Mouse (Mus musculus): Measurements from ENCODE around the gene Gabbr2. TPM values are rescaled to one million over a fixed set of nuclear protein-coding genes. Genes with fewer than 3 reads are reported as not detected.
"Not testable (repeated sequence)": the region's sequence is repeated elsewhere in the genome, so short reads cannot be mapped to it uniquely, and the experiment has no call there.

The Gabbr2 gene
- polyA plus RNA-seq, 1 experiment from 2014 or later = 0.11 TPM

GRCm38 (mm10) chr4:46641283-46641682, 350.4 kb downstream of the Gabbr2 start:
- no peaks in the 10 kb centered on the region for H3K27me3 ChIP-seq (ENCODE audit: control insufficient read depth, insufficient read depth, low read depth, low read length)
- H3K27ac ChIP-seq (ENCODE audit: low read length) = no peak overlapping the region
- H3K4me3 ChIP-seq (ENCODE audit: low read depth, low read length) = no peak overlapping the region
- H3K9me3 ChIP-seq (replicated peaks; ENCODE audit: control insufficient read depth, low read length) = no peaks in the 10 kb centered on the region
- 56% methylated on average over 4 of the region's 4 CpGs for WGBS (ENCODE audit: insufficient replicate concordance)
- H3K9ac ChIP-seq (ENCODE audit: low read depth, low read length) = no peak overlapping the region
- no peaks in the 10 kb centered on the region for H3K36me3 ChIP-seq (ENCODE audit: control insufficient read depth, insufficient read depth)
- no peak for ATAC-seq (ENCODE audit: low read depth)
- H3K4me2 ChIP-seq (ENCODE audit: low read depth, low read length) = no peak overlapping the region
- H3K4me1 ChIP-seq (ENCODE audit: control insufficient read depth, low read depth, low read length) = no peaks in the 10 kb centered on the region; the same call in 1 of the 2 replicates

GRCm38 (mm10) chr4:46639866-46640265, 351.8 kb downstream of the Gabbr2 start:
- no peaks in the 10 kb centered on the region for H3K36me3 ChIP-seq (ENCODE audit: control insufficient read depth, insufficient read depth)
- H3K4me1 ChIP-seq (ENCODE audit: control insufficient read depth, low read depth, low read length) = no peaks in the 10 kb centered on the region; the same call in 1 of the 2 replicates
- H3K27me3 ChIP-seq (ENCODE audit: control insufficient read depth, insufficient read depth, low read depth, low read length) = no peaks in the 10 kb centered on the region
- H3K27ac ChIP-seq (ENCODE audit: low read length) = no peak overlapping the region
- 61% methylated on average over 8 of the region's 8 CpGs for WGBS (ENCODE audit: insufficient replicate concordance)
- no peak overlapping the region for H3K4me3 ChIP-seq (ENCODE audit: low read depth, low read length)
- H3K4me2 ChIP-seq (ENCODE audit: low read depth, low read length) = no peak overlapping the region
- ATAC-seq (ENCODE audit: low read depth) = no peak
- no peaks in the 10 kb centered on the region for H3K9me3 ChIP-seq (replicated peaks; ENCODE audit: control insufficient read depth, low read length)
- H3K9ac ChIP-seq (ENCODE audit: low read depth, low read length) = no peak overlapping the region

GRCm38 (mm10) chr4:46637250-46637649, 354.4 kb downstream of the Gabbr2 start:
- 84% methylated on average over 10 of the region's 10 CpGs for WGBS (ENCODE audit: insufficient replicate concordance)

DNA sequence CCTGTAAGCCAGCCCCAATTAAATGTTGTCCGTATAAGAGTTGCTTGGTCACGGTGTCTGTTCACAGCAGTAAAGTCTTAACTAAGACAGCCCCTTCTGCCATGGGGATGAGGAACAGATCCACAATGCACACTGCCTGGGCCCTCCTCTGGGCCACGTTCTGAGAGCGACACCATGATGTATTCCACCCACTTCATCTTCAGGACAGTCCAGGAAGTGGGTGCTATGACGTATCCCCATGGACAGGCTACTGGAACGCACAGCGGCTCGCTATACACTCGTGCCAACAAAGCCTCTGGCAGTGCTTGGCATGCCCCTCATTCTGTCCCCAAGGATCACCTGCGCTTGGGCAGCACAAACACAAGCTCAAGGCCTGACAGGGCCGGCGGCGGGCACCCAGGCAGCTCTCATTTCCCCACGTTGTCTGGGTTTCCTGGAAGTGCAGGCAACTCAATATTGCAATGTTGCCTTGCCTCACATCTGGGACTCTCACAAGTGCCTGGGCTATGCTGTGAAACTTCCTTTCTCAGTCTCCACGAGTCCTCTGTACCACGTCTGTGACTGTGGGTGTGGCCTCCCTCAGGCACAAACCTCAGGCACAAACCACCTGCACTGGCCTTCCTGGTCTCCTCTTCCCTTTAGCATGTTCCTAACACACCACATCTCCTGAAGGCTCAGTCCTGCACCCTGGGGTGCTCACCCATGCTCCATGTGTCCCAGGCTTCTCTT, 355.8 kb downstream of the Gabbr2 start:
- H3K27ac ChIP-seq (ENCODE audit: low read length) = no peak overlapping the region
- ATAC-seq (ENCODE audit: low read depth) = no peak
- no peaks in the 10 kb centered on the region for H3K27me3 ChIP-seq (ENCODE audit: control insufficient read depth, insufficient read depth, low read depth, low read length)
- H3K36me3 ChIP-seq (ENCODE audit: control insufficient read depth, insufficient read depth) = no peaks in the 10 kb centered on the region
- no peak overlapping the region for H3K4me2 ChIP-seq (ENCODE audit: low read depth, low read length)
- no peak overlapping the region for H3K9ac ChIP-seq (ENCODE audit: low read depth, low read length)
- H3K9me3 ChIP-seq (replicated peaks; ENCODE audit: control insufficient read depth, low read length) = no peaks in the 10 kb centered on the region
- 62% methylated on average over 16 of the region's 16 CpGs for WGBS (ENCODE audit: insufficient replicate concordance)
- peaks cover 3% of the 10 kb centered on the region for H3K4me1 ChIP-seq (ENCODE audit: control insufficient read depth, low read depth, low read length)
- H3K4me3 ChIP-seq (ENCODE audit: low read depth, low read length) = no peak overlapping the region

More at GRCm38 (mm10) chr4:46637250-46637649, 354.4 kb downstream of the Gabbr2 start:
- not testable (repeated sequence) for H3K27me3 ChIP-seq (ENCODE audit: control insufficient read depth, insufficient read depth, low read depth, low read length); H3K9me3 ChIP-seq (replicated peaks; ENCODE audit: control insufficient read depth, low read length); H3K4me1 ChIP-seq (ENCODE audit: control insufficient read depth, low read depth, low read length); H3K36me3 ChIP-seq (ENCODE audit: control insufficient read depth, insufficient read depth); H3K27ac ChIP-seq (ENCODE audit: low read length); H3K9ac ChIP-seq (ENCODE audit: low read depth, low read length); H3K4me2 ChIP-seq (ENCODE audit: low read depth, low read length); ATAC-seq (ENCODE audit: low read depth); H3K4me3 ChIP-seq (ENCODE audit: low read depth, low read length)

GRCm38 (mm10) chr4:46634881-46635280, 356.8 kb downstream of the Gabbr2 start:
- H3K9ac ChIP-seq (ENCODE audit: low read depth, low read length) = no peak overlapping the region
- H3K4me1 ChIP-seq (ENCODE audit: control insufficient read depth, low read depth, low read length) = peaks cover 3% of the 10 kb centered on the region
- H3K4me3 ChIP-seq (ENCODE audit: low read depth, low read length) = no peak overlapping the region
- no peaks in the 10 kb centered on the region for H3K36me3 ChIP-seq (ENCODE audit: control insufficient read depth, insufficient read depth)
- H3K9me3 ChIP-seq (replicated peaks; ENCODE audit: control insufficient read depth, low read length) = no peaks in the 10 kb centered on the region
- 61% methylated on average over 6 of the region's 6 CpGs for WGBS (ENCODE audit: insufficient replicate concordance)
- no peak overlapping the region for H3K27ac ChIP-seq (ENCODE audit: low read length)
- H3K4me2 ChIP-seq (ENCODE audit: low read depth, low read length) = no peak overlapping the region
- no peak for ATAC-seq (ENCODE audit: low read depth)
- H3K27me3 ChIP-seq (ENCODE audit: control insufficient read depth, insufficient read depth, low read depth, low read length) = no peaks in the 10 kb centered on the region

GRCm38 (mm10) chr4:46633565-46633964, 358.1 kb downstream of the Gabbr2 start:
- not testable (repeated sequence) for H3K4me1 ChIP-seq (ENCODE audit: control insufficient read depth, low read depth, low read length); H3K9ac ChIP-seq (ENCODE audit: low read depth, low read length); H3K4me3 ChIP-seq (ENCODE audit: low read depth, low read length); H3K27me3 ChIP-seq (ENCODE audit: control insufficient read depth, insufficient read depth, low read depth, low read length); H3K4me2 ChIP-seq (ENCODE audit: low read depth, low read length); H3K27ac ChIP-seq (ENCODE audit: low read length); H3K36me3 ChIP-seq (ENCODE audit: control insufficient read depth, insufficient read depth); ATAC-seq (ENCODE audit: low read depth); H3K9me3 ChIP-seq (replicated peaks; ENCODE audit: control insufficient read depth, low read length)
- 72% methylated on average over 6 of the region's 6 CpGs for WGBS (ENCODE audit: insufficient replicate concordance)

GRCm38 (mm10) chr4:46632465-46632864, 359.2 kb downstream of the Gabbr2 start:
- Histone ChIP-seq H3K4me2 (ENCODE audit: low read depth, low read length) (no peak overlapping the region), H3K27me3 (ENCODE audit: control insufficient read depth, insufficient read depth, low read depth, low read length) (no peaks in the 10 kb centered on the region), H3K36me3 (ENCODE audit: control insufficient read depth, insufficient read depth) (no peaks in the 10 kb centered on the region), H3K4me3 (ENCODE audit: low read depth, low read length) (no peak overlapping the region), H3K9me3 (replicated peaks; ENCODE audit: control insufficient read depth, low read length) (no peaks in the 10 kb centered on the region), H3K27ac (ENCODE audit: low read length) (no peak overlapping the region; the same call in 1 of the 2 replicates), H3K4me1 (ENCODE audit: control insufficient read depth, low read depth, low read length) (peaks cover 3% of the 10 kb centered on the region), H3K9ac (ENCODE audit: low read depth, low read length) (no peak overlapping the region)
- WGBS (ENCODE audit: insufficient replicate concordance) = 26% methylated on average over 2 of the region's 2 CpGs
- ATAC-seq (ENCODE audit: low read depth) = no peak

DNA sequence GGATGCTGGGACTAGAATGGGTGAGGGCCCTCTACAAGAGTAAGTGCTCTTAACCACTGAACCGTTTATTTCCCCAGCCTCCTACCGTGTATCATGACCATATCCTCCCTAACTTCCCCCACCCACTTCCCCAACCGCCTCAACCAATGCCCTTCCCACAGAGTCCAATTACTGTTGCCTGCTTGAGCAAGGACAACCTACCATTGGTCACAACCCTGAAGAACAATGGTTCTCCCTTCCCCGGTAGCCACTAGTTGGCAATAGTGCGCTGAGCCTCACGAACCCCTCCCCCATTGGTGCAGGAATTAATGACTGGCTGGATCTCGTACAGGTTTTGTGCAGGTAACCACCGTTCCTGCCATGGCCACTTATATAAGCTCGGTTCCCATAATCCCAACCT, 361.3 kb downstream of the Gabbr2 start:
- peak; percentile 58 for ATAC-seq (ENCODE audit: low read depth)
- 26% methylated on average over 9 of the region's 9 CpGs for WGBS (ENCODE audit: insufficient replicate concordance)
- H3K27ac ChIP-seq (ENCODE audit: low read length) = no peak overlapping the region

DNA sequence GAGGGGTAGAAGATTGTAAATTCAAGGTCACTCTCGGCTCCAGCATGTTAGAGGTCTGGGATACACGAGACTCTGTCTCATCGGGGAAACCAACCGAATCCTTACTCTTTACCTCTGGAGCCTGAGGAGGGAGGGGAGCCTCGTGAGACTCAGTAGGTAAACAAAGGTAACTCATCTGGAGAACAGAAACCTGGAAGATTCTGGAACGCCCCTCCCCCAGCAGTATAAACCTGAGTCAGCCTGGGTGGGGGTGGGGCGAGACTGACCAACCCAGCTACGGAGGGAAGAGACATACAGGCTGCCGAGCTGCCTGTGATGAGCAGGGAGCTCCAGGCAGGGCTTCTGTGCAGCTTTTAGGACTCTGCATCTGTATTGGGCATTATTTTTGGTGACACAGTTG, 362.8 kb downstream of the Gabbr2 start:
- no peak overlapping the region for H3K4me2 ChIP-seq (ENCODE audit: low read depth, low read length)
- H3K27me3 ChIP-seq (ENCODE audit: control insufficient read depth, insufficient read depth, low read depth, low read length) = no peaks in the 10 kb centered on the region
- H3K4me3 ChIP-seq (ENCODE audit: low read depth, low read length) = no peak overlapping the region
- no peak for ATAC-seq (ENCODE audit: low read depth)
- H3K9me3 ChIP-seq (replicated peaks; ENCODE audit: control insufficient read depth, low read length) = no peaks in the 10 kb centered on the region
- H3K9ac ChIP-seq (ENCODE audit: low read depth, low read length) = no peak overlapping the region
- H3K27ac ChIP-seq (ENCODE audit: low read length) = no peak overlapping the region
- WGBS (ENCODE audit: insufficient replicate concordance) = 49% methylated on average over 9 of the region's 9 CpGs
- peaks cover 3% of the 10 kb centered on the region for H3K4me1 ChIP-seq (ENCODE audit: control insufficient read depth, low read depth, low read length)
- no peaks in the 10 kb centered on the region for H3K36me3 ChIP-seq (ENCODE audit: control insufficient read depth, insufficient read depth)

More for the DNA sequence above, 361.3 kb downstream of the Gabbr2 start:
- Histone ChIP-seq H3K4me2 (ENCODE audit: low read depth, low read length) (no peak overlapping the region), H3K9ac (ENCODE audit: low read depth, low read length) (no peak overlapping the region), H3K36me3 (ENCODE audit: control insufficient read depth, insufficient read depth) (no peaks in the 10 kb centered on the region), H3K9me3 (replicated peaks; ENCODE audit: control insufficient read depth, low read length) (no peaks in the 10 kb centered on the region), H3K4me1 (ENCODE audit: control insufficient read depth, low read depth, low read length) (peaks cover 3% of the 10 kb centered on the region), H3K27me3 (ENCODE audit: control insufficient read depth, insufficient read depth, low read depth, low read length) (no peaks in the 10 kb centered on the region), H3K4me3 (ENCODE audit: low read depth, low read length) (no peak overlapping the region)

All from liver, embryonic 16.5 days (tissue).